Mouse (Mus musculus) heart, embryonic 11.5 days (tissue): ENCODE measurements around the gene Bpi. TPM values are rescaled to one million over a fixed set of nuclear protein-coding genes. Genes with fewer than 3 reads are reported as not detected.
A peak's percentile ranks its signal among the peaks of the same experiment; 100 is the strongest.

Experiments used
- ATAC-seq: fragments of 200-750 bp; cut with Nextera tagmentation; replicated peaks from 2 replicates; pipeline ENCODE4 v1.8.0; 2017; ENCODE audit warnings: moderate library complexity; ENCODE audit not compliant: insufficient number of reproducible peaks, low FRiP score, low TSS enrichment
- H3K27ac ChIP-seq: fragments of 300-500 bp; sonication (generic); 2 replicates; pipeline ENCODE4 v1.5.1; 2014; ENCODE audit warnings: mild to moderate bottlenecking, low read depth, low read length
- H3K27me3 ChIP-seq: fragments of 300-500 bp; sonication (generic); 2 replicates; pipeline ENCODE4 v1.6.1; 2014; ENCODE audit warnings: mild to moderate bottlenecking, low read length, mixed read lengths; ENCODE audit not compliant: control insufficient read depth, insufficient read depth
- H3K36me3 ChIP-seq: fragments of 300-500 bp; sonication (generic); 2 replicates; pipeline ENCODE4 v1.6.1; 2014; ENCODE audit warnings: mild to moderate bottlenecking, low read length, moderate library complexity, mixed read lengths; ENCODE audit not compliant: control insufficient read depth, insufficient read depth
- H3K4me1 ChIP-seq: fragments of 300-500 bp; sonication (generic); 2 replicates; pipeline ENCODE4 v1.6.1; 2014; ENCODE audit warnings: low read length; ENCODE audit not compliant: control insufficient read depth, insufficient read depth
- H3K4me2 ChIP-seq: fragments of 300-500 bp; sonication (generic); 2 replicates; pipeline ENCODE4 v1.6.1; 2014; ENCODE audit warnings: mild to moderate bottlenecking, moderate library complexity
- H3K4me3 ChIP-seq: fragments of 300-500 bp; sonication (generic); 2 replicates; pipeline ENCODE4 v1.5.1; 2014; ENCODE audit warnings: low read depth, low read length
- H3K9ac ChIP-seq: fragments of 300-500 bp; sonication (generic); 2 replicates; pipeline ENCODE4 v1.6.1; 2014; ENCODE audit warnings: mild to moderate bottlenecking, low read depth, low read length, moderate library complexity
- H3K9me3 ChIP-seq: fragments of 300-500 bp; sonication (generic); replicated peaks from 2 replicates; pipeline ENCODE4 v1.6.1; 2016; ENCODE audit warnings: low read length; ENCODE audit not compliant: control insufficient read depth
- WGBS: fragments of 180-500 bp; shearing (Covaris S2); extraction: QIAGEN DNeasy Blood & Tissue Kit; methylation state at CpG from one replicate; pipeline ENCODE4 v1.1.7; 2014; ENCODE audit not compliant: insufficient replicate concordance; 5-methylcytosine and 5-hydroxymethylcytosine counted together
- polyA plus RNA-seq: library from polyadenylated mRNA; unstranded; fragments of >200 nt; fragmentation: Nextera tagmentation; extraction: Ambion mirVana; gene quantifications from 2 replicates; pipeline ENCODE4 v1.2.1, GENCODE M21; 2014

Gene Bpi
- polyA plus RNA-seq, 1 experiment from 2014 or later = not detected

DNA sequence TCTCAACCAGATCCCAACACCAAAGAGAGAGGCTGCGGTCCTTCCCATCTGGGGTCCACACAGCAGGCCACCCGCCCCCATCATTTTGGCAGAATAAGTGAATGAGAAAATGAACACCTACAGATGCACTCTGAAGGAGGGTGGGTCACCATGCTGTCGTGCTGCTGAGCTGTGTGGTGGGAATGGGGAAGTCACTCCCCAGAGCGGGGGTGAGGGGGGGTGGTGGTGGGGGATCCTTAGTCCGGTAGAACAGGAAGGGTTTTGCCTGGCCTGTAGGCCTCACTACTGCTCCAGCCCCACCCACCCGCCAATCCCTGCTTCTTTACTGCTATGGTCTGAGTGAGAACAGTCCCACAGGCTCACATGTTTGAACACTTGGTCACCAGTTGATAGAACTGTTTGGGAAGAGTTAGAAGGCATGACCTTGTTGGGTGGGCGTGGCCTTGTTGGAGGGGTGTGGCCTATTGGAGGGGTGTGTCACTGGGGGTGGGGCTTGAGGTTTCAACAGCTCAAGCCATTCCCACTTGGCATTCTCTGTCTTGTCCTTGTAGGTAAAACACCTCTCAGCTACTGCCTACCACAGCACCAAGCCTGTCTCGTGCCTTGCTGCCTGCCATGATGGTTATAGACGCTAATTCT, 36.3 kb upstream of the Bpi start:
- no peak overlapping the region for H3K4me3 ChIP-seq
- no peaks in the 10 kb centered on the region for H3K27me3 ChIP-seq
- 78% methylated on average over 9 of the region's 9 CpGs for WGBS
- no peaks in the 10 kb centered on the region for H3K36me3 ChIP-seq
- peak; percentile 39; the same call in 1 of the 2 replicates for ATAC-seq
- no peak overlapping the region for H3K27ac ChIP-seq
- H3K9ac ChIP-seq = no peak overlapping the region
- H3K4me1 ChIP-seq = peaks cover 8% of the 10 kb centered on the region
- H3K9me3 ChIP-seq = no peaks in the 10 kb centered on the region
- H3K4me2 ChIP-seq = no peak overlapping the region

- H3K4me3 ChIP-seq = no peak overlapping the region
- WGBS = 40% methylated on average over 4 of the region's 4 CpGs
- no peak overlapping the region for H3K4me2 ChIP-seq
- no peaks in the 10 kb centered on the region for H3K9me3 ChIP-seq
- peaks cover 3% of the 10 kb centered on the region; the same call in 1 of the 2 replicates for H3K27me3 ChIP-seq
- peaks cover 8% of the 10 kb centered on the region for H3K4me1 ChIP-seq
- H3K9ac ChIP-seq = no peak overlapping the region
- no peak for ATAC-seq
- 0 out of 2 replicates have a peak overlapping the region, but pooled peaks have one; percentile 29 for H3K27ac ChIP-seq
- H3K36me3 ChIP-seq = no peaks in the 10 kb centered on the region
Measured at GRCm38 (mm10) chr2:158222664-158223063, 35.2 kb upstream of the Bpi start.

GRCm38 (mm10) chr2:158223497-158223896, 34.4 kb upstream of the Bpi start:
- Histone ChIP-seq H3K4me2 (no peak overlapping the region), H3K9me3 (no peaks in the 10 kb centered on the region), H3K9ac (no peak overlapping the region), H3K4me1 (peaks cover 8% of the 10 kb centered on the region), H3K4me3 (no peak overlapping the region), H3K27me3 (peaks cover 7% of the 10 kb centered on the region; the same call in 1 of the 2 replicates), H3K36me3 (no peaks in the 10 kb centered on the region), H3K27ac (no peak overlapping the region)
- ATAC-seq = no peak
- WGBS = 73% methylated on average over 3 of the region's 3 CpGs

GRCm38 (mm10) chr2:158225301-158225700, 32.6 kb upstream of the Bpi start:
- WGBS = 71% methylated on average over 5 of the region's 5 CpGs
- Histone ChIP-seq H3K4me2 (no peak overlapping the region), H3K4me3 (no peak overlapping the region), H3K4me1 (peaks cover 11% of the 10 kb centered on the region), H3K9ac (no peak overlapping the region), H3K27me3 (peaks cover 16% of the 10 kb centered on the region), H3K9me3 (no peaks in the 10 kb centered on the region), H3K36me3 (no peaks in the 10 kb centered on the region), H3K27ac (no peak overlapping the region)
- no peak for ATAC-seq

- no peak within 1 kb of the TSS for H3K27ac ChIP-seq
- H3K36me3 ChIP-seq = no peaks in the 10 kb centered on the region
- peak within 1 kb of the TSS; percentile 25 for H3K9ac ChIP-seq
- H3K4me3 ChIP-seq = peak within 1 kb of the TSS; percentile 35
- H3K27me3 ChIP-seq = peaks cover 16% of the 10 kb centered on the region
- peak within 1 kb of the TSS; percentile 70 for H3K4me2 ChIP-seq
- peaks cover 3% of the 10 kb centered on the region; the same call in 1 of the 2 replicates for H3K4me1 ChIP-seq
- no peaks in the 10 kb centered on the region for H3K9me3 ChIP-seq
- WGBS = 2% methylated on average over 43 of the region's 55 CpGs
- peak; percentile 44; the same call in 1 of the 2 replicates for ATAC-seq
Measured at GRCm38 (mm10) chr2:158228670-158229502, 29.0 kb upstream of the Bpi start, which contains the start of gene D630003M21Rik. TSS of gene D630003M21Rik (minus strand) at chr2:158229222.

GRCm38 (mm10) chr2:158229503-158229892, 28.4 kb upstream of the Bpi start:
- Histone ChIP-seq H3K4me2 (peak overlapping the region; percentile 70), H3K4me3 (peak overlapping the region; percentile 35), H3K4me1 (peaks cover 3% of the 10 kb centered on the region; the same call in 1 of the 2 replicates), H3K27ac (no peak overlapping the region), H3K9me3 (no peaks in the 10 kb centered on the region), H3K27me3 (peaks cover 16% of the 10 kb centered on the region), H3K9ac (peak overlapping the region; percentile 25; the same call in 1 of the 2 replicates), H3K36me3 (no peaks in the 10 kb centered on the region)
- 34% methylated on average over 7 of the region's 7 CpGs for WGBS
- ATAC-seq = no peak

DNA sequence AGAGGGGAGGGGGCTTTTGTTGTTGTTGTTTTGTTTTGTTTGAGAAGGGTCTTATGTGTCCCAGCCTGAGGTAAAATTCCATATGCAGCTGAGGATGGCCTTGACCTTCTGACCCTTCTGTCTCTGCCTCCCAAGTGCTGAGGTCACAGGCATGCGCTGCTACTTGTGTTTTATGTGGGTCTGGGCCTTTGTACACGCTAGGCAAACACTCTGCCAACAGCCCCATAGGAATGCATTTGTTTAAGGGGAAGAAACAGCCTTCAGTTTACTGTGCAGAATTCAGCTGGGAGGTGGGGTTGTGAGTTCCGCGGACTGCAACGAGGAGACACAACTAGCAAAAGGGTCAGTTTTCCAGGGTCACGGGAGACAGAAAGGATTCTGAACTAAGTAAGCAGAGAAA, 27.3 kb upstream of the Bpi start:
- no peak overlapping the region for H3K9ac ChIP-seq
- peaks cover 16% of the 10 kb centered on the region for H3K27me3 ChIP-seq
- no peak overlapping the region for H3K27ac ChIP-seq
- ATAC-seq = no peak
- H3K4me2 ChIP-seq = no peak overlapping the region
- H3K4me1 ChIP-seq = peaks cover 3% of the 10 kb centered on the region; the same call in 1 of the 2 replicates
- no peak overlapping the region for H3K4me3 ChIP-seq
- 66% methylated on average over 6 of the region's 6 CpGs for WGBS
- no peaks in the 10 kb centered on the region for H3K9me3 ChIP-seq
- no peaks in the 10 kb centered on the region for H3K36me3 ChIP-seq

- Histone ChIP-seq H3K27ac (no peak overlapping the region), H3K27me3 (peaks cover 16% of the 10 kb centered on the region)
- 43% methylated on average over 5 of the region's 5 CpGs for WGBS
Measured at GRCm38 (mm10) chr2:158231071-158231470, 26.8 kb upstream of the Bpi start.

More at GRCm38 (mm10) chr2:158231071-158231470, 26.8 kb upstream of the Bpi start:
- H3K9ac ChIP-seq = no peak overlapping the region
- peaks cover 3% of the 10 kb centered on the region; the same call in 1 of the 2 replicates for H3K4me1 ChIP-seq
- no peak overlapping the region for H3K4me2 ChIP-seq
- no peak overlapping the region for H3K4me3 ChIP-seq
- H3K9me3 ChIP-seq = no peaks in the 10 kb centered on the region
- ATAC-seq = no peak
- H3K36me3 ChIP-seq = no peaks in the 10 kb centered on the region
